Mouse (Mus musculus) B cell, adult 2 months (primary cell): Measurements from ENCODE around the gene Nfe2l1.

Source experiments
- DNase-seq, 2 experiments: peaks; one replicate each; pipeline ENCODE4 v3.0.0; 2022

Gene Nfe2l1

GRCm38 (mm10) chr11:96843627-96844026, 13.9 kb upstream of the Nfe2l1 start:
- no peak for DNase-seq

DNA sequence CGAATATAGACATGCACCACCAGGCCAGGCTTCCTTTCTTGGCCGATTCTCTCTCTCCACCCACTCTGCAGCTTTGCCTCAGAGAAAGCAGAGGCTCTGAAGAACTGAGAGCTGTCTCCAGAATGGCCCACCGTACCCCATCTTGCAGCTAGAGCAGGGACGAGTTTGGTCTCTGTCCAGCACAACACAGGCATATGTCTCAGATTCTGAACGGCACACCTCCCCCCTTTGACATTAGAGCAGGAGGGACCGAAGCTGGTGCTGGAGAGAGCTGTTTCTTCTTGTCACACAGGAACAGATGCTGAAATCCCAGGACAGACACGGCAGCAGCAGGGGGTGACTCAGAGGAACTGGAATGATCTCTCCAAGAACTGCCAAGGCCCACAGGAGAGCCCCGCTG, 10.5 kb upstream of the Nfe2l1 start:
- no peak for DNase-seq

- DNase-seq, result no peak
Observed at GRCm38 (mm10) chr11:96839877-96840276, 10.1 kb upstream of the Nfe2l1 start.

- no peak for DNase-seq
Observed at GRCm38 (mm10) chr11:96839428-96839827, 9.7 kb upstream of the Nfe2l1 start.

GRCm38 (mm10) chr11:96838341-96838740, 8.6 kb upstream of the Nfe2l1 start:
- no peak for DNase-seq

DNA sequence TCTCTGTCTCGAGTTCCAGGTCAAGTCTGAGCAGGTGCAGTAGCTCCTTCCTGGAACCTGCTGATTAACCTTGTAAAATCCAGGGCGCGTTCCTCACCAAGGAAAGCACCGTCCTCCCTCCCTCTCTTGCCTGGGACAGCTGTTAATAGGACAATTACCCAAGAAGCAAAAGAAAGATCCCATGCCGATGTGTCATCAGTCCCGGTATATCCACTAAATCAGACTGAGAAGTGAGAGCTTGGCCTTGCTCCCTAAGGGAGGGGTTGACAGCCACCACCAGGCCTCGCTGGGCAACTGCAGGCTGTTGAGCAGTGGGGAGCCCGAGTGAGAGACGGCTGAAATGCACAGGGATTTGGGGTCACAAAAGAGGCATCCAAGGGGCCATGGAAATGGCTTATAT, 7.5 kb upstream of the Nfe2l1 start:
- peak; percentile 15 to 23 for DNase-seq

DNA sequence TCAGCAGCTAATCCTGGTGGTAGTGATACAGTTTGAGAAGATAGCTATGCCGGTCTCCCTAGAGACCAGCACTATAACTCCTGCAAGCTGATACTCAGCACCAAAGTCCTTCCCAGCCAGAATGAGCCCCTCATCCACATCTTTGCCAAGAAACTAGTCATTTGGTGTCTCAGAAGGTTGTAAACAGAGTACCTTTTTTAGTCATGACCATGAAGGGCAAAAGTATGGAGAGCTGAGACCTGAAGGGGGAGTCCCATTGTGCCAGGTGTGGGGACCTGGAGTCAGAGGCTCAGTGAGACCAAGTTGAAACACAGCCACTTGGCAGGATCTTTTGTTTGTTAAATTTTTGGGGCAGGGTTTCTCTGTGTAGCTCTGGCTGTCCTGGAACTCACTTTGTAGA, 4.4 kb upstream of the Nfe2l1 start:
- DNase-seq, result no peak

DNA sequence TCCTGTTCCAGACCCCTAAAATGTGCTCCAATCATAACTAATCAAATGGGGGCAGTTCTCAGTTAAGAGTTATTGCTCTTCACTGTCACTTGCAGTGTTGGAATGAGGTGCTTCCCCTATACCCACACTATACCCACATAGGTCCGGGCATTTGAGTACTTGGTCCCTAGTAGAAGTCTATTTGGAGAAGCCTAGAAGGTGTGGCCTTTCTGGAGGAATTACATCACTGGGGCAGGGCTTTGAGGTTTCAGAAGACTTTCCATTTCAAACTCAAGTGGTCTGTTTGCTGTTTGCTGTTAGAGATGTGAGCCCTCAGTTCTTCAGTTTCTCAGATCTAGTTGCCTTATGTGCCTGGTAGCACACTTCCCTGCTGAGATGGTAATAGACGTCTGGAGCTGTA, 3.2 kb upstream of the Nfe2l1 start:
- peak; percentile 66 to 69 for DNase-seq

- no peak for DNase-seq
Observed at GRCm38 (mm10) chr11:96832541-96832940, 2.8 kb upstream of the Nfe2l1 start.

- DNase-seq, result no peak
Observed at GRCm38 (mm10) chr11:96831516-96831915, 1.7 kb upstream of the Nfe2l1 start.

DNA sequence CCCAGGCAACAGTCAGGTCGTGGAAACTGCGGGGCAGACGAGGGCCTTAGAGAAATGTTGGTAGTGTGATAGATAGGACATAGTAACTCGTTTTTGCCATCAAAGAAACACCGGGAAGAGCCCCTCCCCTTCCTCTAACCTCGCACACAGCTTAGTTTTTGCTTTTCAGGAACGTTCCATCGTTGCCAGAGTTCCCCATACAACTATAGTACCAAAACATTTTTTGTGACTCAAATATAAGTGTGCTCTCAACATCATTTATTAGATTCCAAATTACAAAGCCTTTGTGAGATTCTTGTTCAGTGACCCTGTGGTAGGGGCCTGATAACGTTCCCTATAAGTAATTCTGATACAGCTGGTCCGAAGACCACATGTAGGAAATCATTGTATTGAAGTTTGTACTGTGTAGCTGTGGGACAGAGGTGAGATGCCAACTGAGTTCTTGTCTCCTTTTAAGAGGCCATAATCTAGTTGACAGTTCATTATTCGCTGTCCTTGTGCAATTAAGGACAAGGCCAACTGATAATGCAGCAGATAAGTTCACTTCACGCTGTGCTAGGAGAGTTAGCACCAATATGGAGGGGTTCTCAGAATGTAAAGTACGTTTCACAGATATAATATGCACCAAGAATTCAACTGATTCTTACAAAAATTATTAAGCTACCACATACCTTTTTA, 910 bp upstream of the Nfe2l1 start:
- no peak for DNase-seq

- peak; percentile 68 to 70 for DNase-seq
Observed at GRCm38 (mm10) chr11:96829403-96829812, 360 bp downstream of the Nfe2l1 start.

DNA sequence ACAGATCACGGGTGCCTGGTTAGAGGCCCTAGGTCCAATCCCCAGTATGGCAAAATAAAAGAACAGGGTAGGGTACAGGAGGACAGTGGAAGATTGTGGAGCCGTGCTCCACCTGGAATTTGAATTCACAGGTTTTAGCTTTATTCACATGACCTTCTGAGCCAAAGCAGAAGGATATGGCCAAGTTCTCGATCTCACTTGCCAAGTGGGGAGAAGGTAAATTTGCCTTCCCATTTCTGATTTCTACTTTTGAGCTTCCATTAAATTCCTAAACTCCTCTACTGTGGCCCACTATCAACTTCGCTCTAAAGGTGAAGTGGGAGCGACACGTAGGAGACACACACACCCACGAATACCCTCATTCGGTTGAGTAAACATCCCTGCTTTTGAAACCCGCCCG, 887 bp downstream of the Nfe2l1 start:
- DNase-seq, result no peak

DNA sequence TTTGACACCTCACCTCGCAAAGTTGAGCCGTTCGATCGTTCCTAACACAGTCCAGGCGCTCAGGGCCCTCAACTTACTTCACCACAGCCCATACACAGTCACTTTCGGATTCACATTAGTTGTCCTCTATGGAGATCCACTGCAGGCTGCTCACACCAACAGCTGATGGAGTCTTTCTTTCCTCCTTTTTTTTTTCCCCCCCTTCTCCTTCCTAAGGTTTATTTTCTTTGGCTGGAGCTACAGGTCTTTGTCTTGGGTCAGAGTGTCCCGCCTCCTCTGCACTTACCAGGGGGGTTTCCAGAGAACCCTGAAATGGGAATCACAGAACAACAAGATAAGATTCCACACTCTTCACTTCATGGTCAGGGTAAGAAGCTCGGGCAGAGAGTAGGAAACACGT, 1.9 kb downstream of the Nfe2l1 start:
- DNase-seq, result no peak

DNA sequence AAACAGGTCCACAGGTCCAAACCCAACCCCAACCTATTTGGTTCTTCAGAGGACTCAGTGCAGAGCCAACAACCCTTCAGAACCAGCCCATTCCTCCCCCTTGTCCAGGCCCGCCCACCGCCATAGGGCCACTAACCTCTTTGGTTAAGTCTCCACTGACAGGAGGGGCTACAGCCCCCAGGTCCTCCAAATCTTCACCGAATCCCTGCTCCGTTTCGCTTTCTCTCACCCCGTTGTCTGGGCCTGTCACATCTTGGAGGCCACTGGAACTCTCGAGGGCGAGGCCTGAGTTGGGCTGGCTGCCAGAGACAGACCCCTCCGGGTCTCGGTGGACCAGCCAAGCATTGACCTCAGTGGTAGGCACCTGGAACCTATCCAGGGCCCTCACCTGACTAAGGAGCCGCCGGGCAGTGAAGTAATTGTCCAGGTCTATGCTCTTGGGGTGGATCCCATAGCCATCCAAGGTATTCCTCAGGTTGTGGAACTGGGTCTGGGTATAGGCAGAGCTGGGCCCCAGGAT, 2.6 kb downstream of the Nfe2l1 start:
- no peak for DNase-seq

- no peak for DNase-seq
Observed at GRCm38 (mm10) chr11:96826481-96826880, 3.3 kb downstream of the Nfe2l1 start.

DNA sequence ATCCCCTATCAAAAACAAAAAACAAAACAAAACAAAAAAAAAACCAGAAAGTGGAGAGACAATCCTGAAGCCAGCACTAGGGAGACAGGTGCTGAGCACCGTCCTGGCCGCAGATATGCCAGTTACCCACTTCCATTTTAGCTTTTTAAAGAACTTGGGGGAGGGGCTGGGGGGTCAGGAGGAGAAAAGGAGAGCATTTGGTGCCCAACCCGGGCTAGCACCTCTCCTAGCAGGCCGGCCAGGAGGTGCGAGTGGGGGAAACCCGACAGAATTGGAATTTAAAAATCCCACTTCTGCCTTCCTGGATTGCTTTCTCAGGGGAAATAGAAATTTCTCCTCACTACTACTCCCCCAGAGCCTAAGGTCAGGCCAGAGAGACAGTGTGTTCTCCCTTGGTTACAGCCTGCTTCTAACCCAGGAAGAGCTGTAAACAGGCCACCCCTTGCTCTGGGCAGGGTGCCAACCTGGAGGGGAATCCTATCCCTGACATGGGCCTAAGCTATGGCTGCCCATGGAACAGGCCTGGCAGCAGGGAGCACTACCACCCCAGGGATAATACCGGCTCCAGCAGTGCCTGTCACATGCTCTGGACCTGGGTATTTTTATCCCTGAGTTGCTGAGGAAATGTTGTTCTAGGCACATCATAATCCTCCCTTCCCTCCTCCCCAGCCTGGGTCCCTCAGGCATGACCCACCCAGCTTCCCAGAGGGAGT, 4.8 kb downstream of the Nfe2l1 start:
- DNase-seq, result no peak

DNA sequence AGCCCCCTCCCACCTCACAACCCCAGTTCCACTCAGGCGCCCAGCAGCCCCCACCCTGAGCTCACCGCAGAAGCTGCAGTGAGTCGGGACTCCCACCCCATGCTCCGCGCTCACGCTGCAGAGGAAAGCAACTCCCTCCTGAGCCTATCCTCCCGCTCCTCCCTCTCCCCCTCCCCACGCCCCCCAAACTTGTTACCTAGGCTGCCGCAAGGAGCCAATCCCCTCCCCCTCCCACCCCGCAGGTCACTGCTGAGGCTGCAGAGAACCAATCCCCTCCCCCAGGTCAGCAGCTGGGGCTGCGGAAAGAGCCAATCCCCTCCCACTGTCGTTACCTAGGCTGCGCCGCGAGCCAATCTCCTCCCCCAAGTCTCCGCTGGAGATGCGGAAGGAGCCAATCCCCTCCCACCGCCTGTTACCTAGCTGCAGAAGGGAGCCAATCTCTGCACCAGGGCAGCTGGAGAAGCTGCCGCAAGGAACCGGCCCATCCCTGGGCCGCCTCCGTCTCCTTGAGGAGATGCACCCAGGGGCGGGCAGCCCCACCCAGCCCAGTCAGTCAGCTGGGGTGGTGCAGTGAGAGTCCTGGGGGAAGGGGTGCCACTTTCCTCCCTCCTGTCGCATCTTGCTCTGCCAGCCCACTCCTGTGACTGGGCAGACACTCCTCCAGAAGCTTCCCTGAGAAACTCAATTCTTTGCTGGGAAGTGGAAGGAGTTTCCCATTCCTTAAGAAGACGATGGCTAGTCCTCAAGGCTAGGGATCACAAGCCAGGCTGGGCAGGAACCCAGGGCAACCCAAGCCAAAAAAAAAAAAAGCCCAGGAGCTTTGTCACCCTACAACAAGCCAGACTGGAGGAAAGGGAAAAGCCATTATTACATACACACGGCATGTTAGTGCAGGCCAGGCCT, 5.6 kb downstream of the Nfe2l1 start:
- DNase-seq, result peak; percentile 84 to 87

DNA sequence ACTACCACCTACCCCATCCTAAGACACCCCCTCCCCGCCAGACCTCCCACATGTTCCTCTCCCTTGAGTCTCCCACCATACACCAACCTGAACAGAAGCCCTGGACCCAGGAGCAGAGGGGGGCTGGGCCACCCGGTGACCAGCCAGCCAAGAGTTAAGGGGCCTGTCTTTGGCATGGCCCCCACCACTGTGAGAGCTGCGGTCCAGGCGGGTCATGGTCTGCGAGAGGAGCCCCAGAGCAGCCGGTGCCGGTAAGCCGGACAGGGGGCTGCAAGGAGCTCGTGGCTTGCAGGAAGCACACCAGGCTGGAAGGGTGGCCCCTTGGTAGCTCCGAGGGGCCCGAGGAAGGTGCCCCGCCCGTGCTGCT, 6.3 kb downstream of the Nfe2l1 start:
- DNase-seq, result peak; percentile 6 to 13

DNA sequence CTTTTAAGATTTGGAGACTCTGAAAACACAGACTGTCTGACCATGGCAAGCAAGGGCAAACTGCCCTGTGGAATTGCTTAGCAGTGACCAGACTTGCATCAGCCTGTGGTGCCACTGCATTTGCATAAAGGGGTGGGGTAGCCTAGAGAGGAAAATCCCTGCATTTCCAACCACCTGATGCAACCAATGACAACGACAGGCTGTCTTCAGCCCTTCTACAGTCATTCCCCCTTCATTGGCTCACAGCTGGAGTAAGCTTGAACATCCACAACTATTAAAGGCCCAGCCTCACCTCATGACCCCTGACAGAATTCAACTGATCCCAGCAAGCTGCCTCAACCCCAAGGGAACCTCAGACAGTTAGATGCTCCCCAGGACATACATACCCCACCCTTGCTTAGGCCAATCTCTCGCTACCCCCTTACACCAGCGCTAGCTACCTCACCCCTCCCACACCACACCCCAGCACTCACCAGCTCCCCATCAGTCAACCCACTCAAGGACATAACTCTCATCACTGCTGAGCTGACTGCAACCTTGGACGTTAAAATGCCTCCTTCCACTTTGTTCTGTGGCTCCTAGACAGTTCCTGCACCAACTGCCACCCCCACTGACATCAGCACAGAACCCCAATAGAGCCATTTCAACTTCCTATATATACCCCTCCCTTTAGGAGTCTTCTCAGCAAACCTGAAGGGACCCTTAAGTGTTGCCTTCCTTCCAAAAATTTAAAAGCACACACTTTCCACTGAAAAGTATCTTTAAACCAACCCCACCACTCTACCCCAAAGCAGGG, 6.9 kb downstream of the Nfe2l1 start:
- DNase-seq, result peak; percentile 67 to 72

- no peak for DNase-seq
Observed at GRCm38 (mm10) chr11:96821956-96822355, 7.8 kb downstream of the Nfe2l1 start.

DNA sequence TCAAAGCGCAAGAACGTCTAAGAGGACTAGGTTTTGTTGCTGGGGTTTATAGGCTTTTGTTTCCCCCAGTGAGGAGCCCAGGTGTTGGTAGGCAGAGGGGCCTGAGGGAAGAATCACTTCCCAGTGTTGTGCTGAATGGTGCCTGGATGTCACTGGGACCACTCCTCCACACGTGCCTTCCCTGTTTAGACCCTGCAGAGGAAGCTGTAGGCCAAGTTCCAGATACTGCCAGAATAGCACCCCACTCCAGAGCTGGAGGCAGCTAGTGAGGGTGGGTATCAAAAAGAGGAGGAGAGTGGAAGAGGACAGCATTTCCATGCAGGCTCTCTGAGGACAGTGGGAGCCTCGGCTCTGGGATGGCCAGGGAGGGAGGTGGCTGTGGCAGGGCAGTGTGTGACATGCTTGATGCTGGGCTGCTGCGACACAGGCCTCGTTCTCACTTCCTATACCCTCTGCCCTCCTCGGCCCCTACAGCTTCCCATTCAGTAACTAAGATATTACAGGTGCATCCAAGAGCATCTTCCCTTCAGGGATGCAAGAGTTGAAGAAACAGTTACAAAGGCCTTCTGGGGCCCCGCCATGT, 11.5 kb downstream of the Nfe2l1 start:
- no peak for DNase-seq
